Mouse (Mus musculus) C2C12 (cell line): ENCODE measurements around the gene Syne1.

Experiments
- CTCF ChIP-seq: IDR thresholded peaks from one replicate; pipeline ENCODE4 v1.5.1; 2011; ENCODE audit not compliant: control insufficient read depth, insufficient read depth, insufficient read length
- FOSL1 ChIP-seq: IDR thresholded peaks from one replicate; pipeline ENCODE4 v1.8.0; 2011; ENCODE audit warnings: mild to moderate bottlenecking, low read length; ENCODE audit not compliant: poor library complexity, insufficient read depth, severe bottlenecking
- MAX ChIP-seq: IDR thresholded peaks from one replicate; pipeline ENCODE4 v1.6.1; 2011; ENCODE audit warnings: mild to moderate bottlenecking, control low read depth
- USF1 ChIP-seq: IDR thresholded peaks from one replicate; pipeline ENCODE4 v1.6.1; 2011; ENCODE audit warnings: low read depth, mild to moderate bottlenecking, control low read depth, moderate library complexity

DNA sequence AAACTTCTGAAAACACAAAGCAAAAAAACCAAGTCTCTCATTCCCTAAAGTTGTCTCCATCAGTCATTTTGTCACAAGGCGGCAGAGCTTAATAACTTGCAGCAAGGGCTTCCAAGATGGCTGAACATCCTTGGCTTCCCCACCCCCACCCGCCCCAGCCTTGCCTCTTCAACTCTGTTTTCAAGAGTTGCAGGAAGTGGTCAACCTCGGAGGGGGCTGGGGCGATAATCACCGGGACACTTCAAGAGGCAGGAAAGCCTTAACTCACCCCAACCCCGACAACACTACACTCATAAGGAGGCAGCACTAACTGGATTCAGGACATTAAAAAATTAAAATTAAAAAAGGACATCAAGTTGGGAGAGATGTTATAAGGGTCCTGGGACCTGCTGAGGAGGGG is 387.5 kb downstream of the Syne1 start:
- TF ChIP-seq CTCF (no peak), USF1 (no peak), FOSL1 (no peak), MAX (no peak)
